Mouse (Mus musculus) CD4-positive, CD25-positive, alpha-beta regulatory T cell, adult 4 months (primary cell): ENCODE results near the gene Ugt1a6a. TPM values are rescaled to one million over a fixed set of nuclear protein-coding genes. Genes with fewer than 3 reads are reported as not detected.

Source experiments
- polyA plus RNA-seq, 2 experiments: library from polyadenylated mRNA; unstranded; fragments of 100-300 nt; shearing (Covaris generic); gene quantifications; one replicate each; pipeline ENCODE4 v1.2.1; 2017

Gene Ugt1a6a
- polyA plus RNA-seq, 2 experiments from 2014 or later = 0.13 to 0.75 TPM

Other genes starting within 250 kb of the Ugt1a6a start
- 10 to 100 TPM; 24.5 to 28.5 TPM for gene Usp40, start 126.3 kb upstream of the Ugt1a6a start, polyA plus RNA-seq
- not detected for gene Ugt1a10, start 79.4 kb upstream of the Ugt1a6a start, polyA plus RNA-seq
- gene Ugt1a9, start 64.0 kb upstream of the Ugt1a6a start, polyA plus RNA-seq = not detected
- gene Ugt1a8, start 47.0 kb upstream of the Ugt1a6a start, polyA plus RNA-seq = not detected
- 1 to 10 TPM in 1 of 2 experiments, under 1 TPM in 1; 0.56 to 1.2 TPM for gene Ugt1a7c, start 39.7 kb upstream of the Ugt1a6a start, polyA plus RNA-seq
- gene Ugt1a6b, start 31.6 kb upstream of the Ugt1a6a start, polyA plus RNA-seq = not detected
- gene Ugt1a5, start 31.2 kb downstream of the Ugt1a6a start, polyA plus RNA-seq = not detected
- gene Ugt1a2, start 65.8 kb downstream of the Ugt1a6a start, polyA plus RNA-seq = not detected
- under 1 TPM; 0.63 to 0.73 TPM for gene Dnajb3, start 71.0 kb downstream of the Ugt1a6a start, polyA plus RNA-seq
- not detected for gene Ugt1a1, start 77.2 kb downstream of the Ugt1a6a start, polyA plus RNA-seq
- gene Mroh2a, start 92.2 kb downstream of the Ugt1a6a start, polyA plus RNA-seq = 1 to 10 TPM; 1.4 to 1.6 TPM
- 10 to 100 TPM; 56.6 to 72.9 TPM for gene Hjurp, start 142.8 kb downstream of the Ugt1a6a start, polyA plus RNA-seq
- gene Trpm8, start 142.9 kb downstream of the Ugt1a6a start, polyA plus RNA-seq = not detected